Mouse (Mus musculus) 3T3-L1 (cell line): ENCODE data around the gene Znhit6.

Experiments
- DNase-seq: peaks from one replicate; pipeline ENCODE4 v3.0.0-alpha.2; 2015; ENCODE audit warnings: low read depth, low spot score

The Znhit6 gene

GRCm38 (mm10) chr3:145646009-145646408 lies 70.0 kb downstream of the Znhit6 start:
- DNase-seq, result peak; percentile 77

- DNase-seq, result no peak
Observed at GRCm38 (mm10) chr3:145646666-145647065, 70.7 kb downstream of the Znhit6 start.

- DNase-seq, result peak; percentile 58
Observed at GRCm38 (mm10) chr3:145647416-145647815, 71.4 kb downstream of the Znhit6 start.

GRCm38 (mm10) chr3:145648097-145648931 lies 72.3 kb downstream of the Znhit6 start:
- peak; percentile 86 for DNase-seq

- DNase-seq, result peak; percentile 87
Observed at GRCm38 (mm10) chr3:145648991-145649851, 73.2 kb downstream of the Znhit6 start.

GRCm38 (mm10) chr3:145649852-145650202 lies 73.8 kb downstream of the Znhit6 start, which contains the start of gene Ccn1:
Gene Ccn1, minus strand, starts transcription at chr3:145649981.
- peak; percentile 96 for DNase-seq

GRCm38 (mm10) chr3:145650298-145651011 lies 74.5 kb downstream of the Znhit6 start:
- DNase-seq, result peak; percentile 78

GRCm38 (mm10) chr3:145651029-145651977 lies 75.3 kb downstream of the Znhit6 start:
- peak; percentile 96 for DNase-seq

- no peak for DNase-seq
Observed at GRCm38 (mm10) chr3:145651978-145652321, 75.9 kb downstream of the Znhit6 start.

GRCm38 (mm10) chr3:145652322-145653131 lies 76.5 kb downstream of the Znhit6 start:
- DNase-seq, result peak; percentile 74

- DNase-seq, result peak; percentile 90
Observed at GRCm38 (mm10) chr3:145653191-145653940, 77.4 kb downstream of the Znhit6 start.

GRCm38 (mm10) chr3:145654028-145654427 lies 78.0 kb downstream of the Znhit6 start:
- DNase-seq, result no peak
